Mouse (Mus musculus) kidney, adult 2 months (tissue): ENCODE measurements around the gene Slc25a11.

ENCODE experiments used
- CTCF ChIP-seq: fragments of 200-500 bp; conservative IDR thresholded peaks from 2 replicates; pipeline ENCODE4 v1.5.1; 2011; ENCODE audit warnings: low read depth, mild to moderate bottlenecking, control low read depth, low read length, moderate library complexity, mixed read lengths; ENCODE audit not compliant: insufficient read depth, insufficient read length
- POLR2A ChIP-seq: fragments of 200-500 bp; IDR thresholded peaks from one replicate; pipeline ENCODE4 v1.6.1; 2011; ENCODE audit warnings: low read depth, low read length, control low read depth

GRCm38 (mm10) chr11:70679894-70680293 lies 32.6 kb upstream of the Slc25a11 start:
- TF ChIP-seq POLR2A (no peak), CTCF (no peak)
